Mouse (Mus musculus) liver, adult 2 months (tissue): ENCODE results near the gene En2.

Experiments
- CTCF ChIP-seq: fragments of 200-500 bp; IDR thresholded peaks from 2 replicates; pipeline ENCODE4 v1.5.1; 2011; ENCODE audit warnings: low read depth, low read length, control low read depth
- POLR2A ChIP-seq: fragments of 200-500 bp; IDR thresholded peaks from 2 replicates; pipeline ENCODE4 v1.6.1; 2011; ENCODE audit warnings: low read length, control low read depth; ENCODE audit not compliant: insufficient read depth; ENCODE audit errors: extremely low read depth

- TF ChIP-seq CTCF = no peak
- TF ChIP-seq POLR2A = no peak
Observed at GRCm38 (mm10) chr5:28166256-28167231, 1.1 kb downstream of the En2 start.
